Mouse (Mus musculus): ENCODE measurements at regions not wholly inside any gene's neighbourhood (a gene's known extent, or its start where the extent isn't known, plus 50 kb on each side); places are given as distances from the start of the nearest gene placed in this dataset.

GRCm38 (mm10) chr2:63347562-63347961 lies 163.5 kb upstream of the Kcnh7 start:
- in situ Hi-C loops (cut with MboI, MseI) = no loop called here

- in situ Hi-C loops (cut with MboI, MseI) = no loop called here
Observed at GRCm38 (mm10) chr2:63326750-63327149, 142.7 kb upstream of the Kcnh7 start.

GRCm38 (mm10) chr2:63280911-63281310 lies 96.8 kb upstream of the Kcnh7 start:
- in situ Hi-C loops (cut with MboI, MseI) = loop anchor here (10.0 kb wide), 1 partner anchor 1396 kb away; no protein-coding TSS in a partner anchor

- in situ Hi-C loops (cut with MboI, MseI) = no loop called here
Observed at GRCm38 (mm10) chr2:63273799-63274203, 89.7 kb upstream of the Kcnh7 start.

DNA sequence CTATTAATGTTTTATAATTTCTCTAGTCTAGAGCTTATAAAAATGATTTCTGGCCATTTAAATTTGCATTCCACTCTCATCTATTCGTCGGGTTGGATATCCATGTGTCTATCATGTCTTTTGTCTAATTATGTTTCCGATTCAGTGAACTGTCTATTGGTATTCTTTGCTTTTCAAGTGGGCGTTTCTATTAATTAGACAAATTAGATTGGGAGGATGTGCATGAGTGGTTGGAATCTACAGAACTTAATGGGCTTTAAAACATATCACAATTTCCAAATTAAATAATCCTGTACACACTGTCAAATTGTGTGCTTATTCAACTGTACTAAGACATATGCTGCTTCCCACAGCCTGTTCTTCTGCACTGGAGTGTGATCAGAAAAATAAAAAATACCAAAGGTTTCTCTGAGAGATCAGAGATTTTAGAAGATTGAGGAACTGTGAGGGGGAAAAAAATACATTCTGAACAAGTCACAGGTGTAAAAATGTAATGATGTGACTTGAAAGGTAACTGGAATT lies 62.1 kb upstream of the Kcnh7 start:
- in situ Hi-C loops (cut with MboI, MseI) = no loop called here

GRCm38 (mm10) chr2:63239326-63239725 lies 55.2 kb upstream of the Kcnh7 start:
- in situ Hi-C loops (cut with MboI, MseI) = no loop called here

Data from T-helper 1 cell (primary cell).